Mouse (Mus musculus): ENCODE measurements around the gene Paqr6. TPM values are rescaled to one million over a fixed set of nuclear protein-coding genes. Genes with fewer than 3 reads are reported as not detected.
"Not testable (repeated sequence)": the region's sequence is repeated elsewhere in the genome, so short reads cannot be mapped to it uniquely, and the experiment has no call there.

Paqr6 gene
- total and polyA plus RNA-seq, 2 experiments = 0.56 TPM; not detected in 1

DNA sequence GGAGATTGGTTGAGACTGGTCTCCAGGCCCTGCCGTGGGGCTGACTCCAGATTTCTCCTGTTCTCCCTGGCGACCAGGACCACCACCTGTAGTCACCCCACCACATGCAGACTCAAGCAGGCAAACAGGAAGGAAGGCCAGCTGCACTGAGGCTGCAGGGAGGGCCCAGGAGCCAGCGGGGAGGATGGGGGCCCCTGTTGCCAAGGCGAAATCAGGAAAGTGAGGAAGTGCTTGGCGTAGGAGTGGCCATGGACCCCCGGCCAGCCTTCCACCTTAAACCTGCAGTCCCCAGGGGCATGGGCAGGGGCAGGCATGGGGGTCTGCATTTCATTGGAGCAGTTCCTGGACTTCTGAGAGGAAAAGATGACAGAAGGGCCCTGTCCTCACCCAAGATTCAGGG, 3.3 kb upstream of the Paqr6 start:
- 90% methylated on average over 6 of the region's 6 CpGs for WGBS
- H3K27ac ChIP-seq (replicated peaks; ENCODE audit: insufficient read depth, low read depth, low read length) = no peak overlapping the region
- H3K27me3 ChIP-seq (ENCODE audit: control insufficient read depth, insufficient read depth, low read length) = peaks cover 7% of the 10 kb centered on the region; the same call in 1 of the 2 replicates
- H3K36me3 ChIP-seq (ENCODE audit: control insufficient read depth, insufficient read depth, low read length) = peaks cover 27% of the 10 kb centered on the region
- no peaks in the 10 kb centered on the region for H3K4me1 ChIP-seq (ENCODE audit: control insufficient read depth, insufficient read depth, low read length)
- H3K79me2 ChIP-seq (ENCODE audit: control insufficient read depth, insufficient read depth, low read length) = no peaks in the 10 kb centered on the region
- no peak overlapping the region for H3K9ac ChIP-seq (ENCODE audit: low read depth, low read length)
- H3K4me3 ChIP-seq (ENCODE audit: insufficient read depth, low read depth, low read length) = no peak overlapping the region
- TF ChIP-seq CTCF (IDR thresholded peaks at IDR 0.05; ENCODE audit: low read depth, low read length) (no peak), POLR2A (IDR thresholded peaks at IDR 0.05; ENCODE audit: extremely low read depth, insufficient read depth, low read length) (no peak)
- DNase-seq (ENCODE audit: extremely low read depth, low read depth, low spot score) = no peak

- Histone ChIP-seq H3K36me3 (ENCODE audit: control insufficient read depth, insufficient read depth, low read length) (peaks cover 22% of the 10 kb centered on the region; the same call in 1 of the 2 replicates), H3K27ac (replicated peaks; ENCODE audit: insufficient read depth, low read depth, low read length) (no peak overlapping the region), H3K4me3 (ENCODE audit: insufficient read depth, low read depth, low read length) (no peak overlapping the region), H3K9ac (ENCODE audit: low read depth, low read length) (no peak overlapping the region), H3K79me2 (ENCODE audit: control insufficient read depth, insufficient read depth, low read length) (no peaks in the 10 kb centered on the region), H3K27me3 (ENCODE audit: control insufficient read depth, insufficient read depth, low read length) (peaks cover 7% of the 10 kb centered on the region; the same call in 1 of the 2 replicates), H3K4me1 (ENCODE audit: control insufficient read depth, insufficient read depth, low read length) (no peaks in the 10 kb centered on the region)
- no peak for TF ChIP-seq POLR2A (IDR thresholded peaks at IDR 0.05; ENCODE audit: extremely low read depth, insufficient read depth, low read length)
- WGBS = 82% methylated on average over 2 of the region's 2 CpGs
- no peak for DNase-seq (ENCODE audit: extremely low read depth, low read depth, low spot score)
These were observed 2.6 kb upstream of the Paqr6 start for GRCm38 (mm10) chr3:88361612-88362313.

DNA sequence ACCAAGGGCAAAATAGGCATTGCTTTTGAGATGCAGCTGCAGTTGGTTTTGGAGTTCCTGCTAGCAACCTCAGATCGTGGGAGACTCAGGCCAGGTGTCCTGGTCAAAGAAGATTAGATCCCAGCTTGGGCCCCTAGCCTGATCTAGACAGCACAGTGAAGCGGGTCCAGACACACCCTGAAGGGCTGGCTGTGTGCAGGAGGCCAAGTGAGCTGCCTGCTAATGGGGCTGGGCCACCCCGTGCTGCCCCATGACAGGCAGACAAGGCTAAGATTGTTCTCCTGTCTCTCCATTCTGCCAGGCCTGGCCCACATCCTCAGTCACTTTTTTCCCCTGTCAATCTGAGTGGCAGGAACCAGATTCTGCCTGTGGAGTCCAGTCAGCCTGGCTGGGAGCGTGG, 684 bp upstream of the Paqr6 start:
- Histone ChIP-seq H3K27ac (replicated peaks; ENCODE audit: insufficient read depth, low read depth, low read length) (no peak overlapping the region), H3K36me3 (ENCODE audit: control insufficient read depth, insufficient read depth, low read length) (peaks cover 18% of the 10 kb centered on the region; the same call in 1 of the 2 replicates), H3K4me1 (ENCODE audit: control insufficient read depth, insufficient read depth, low read length) (no peaks in the 10 kb centered on the region), H3K9ac (ENCODE audit: low read depth, low read length) (no peak overlapping the region), H3K4me3 (ENCODE audit: insufficient read depth, low read depth, low read length) (no peak overlapping the region), H3K79me2 (ENCODE audit: control insufficient read depth, insufficient read depth, low read length) (no peaks in the 10 kb centered on the region), H3K27me3 (ENCODE audit: control insufficient read depth, insufficient read depth, low read length) (peaks cover 7% of the 10 kb centered on the region; the same call in 1 of the 2 replicates)
- TF ChIP-seq POLR2A (IDR thresholded peaks at IDR 0.05; ENCODE audit: extremely low read depth, insufficient read depth, low read length) = no peak
- TF ChIP-seq CTCF (IDR thresholded peaks at IDR 0.05; ENCODE audit: low read depth, low read length) = no peak
- WGBS = 80% methylated on average over 4 of the region's 4 CpGs
- DNase-seq (ENCODE audit: extremely low read depth, low read depth, low spot score) = no peak

GRCm38 (mm10) chr3:88365705-88366361, 1.4 kb downstream of the Paqr6 start:
- peaks cover 7% of the 10 kb centered on the region; the same call in 1 of the 2 replicates for H3K27me3 ChIP-seq (ENCODE audit: control insufficient read depth, insufficient read depth, low read length)
- TF ChIP-seq CTCF (IDR thresholded peaks at IDR 0.05; ENCODE audit: low read depth, low read length) = no peak
- H3K4me3 ChIP-seq (ENCODE audit: insufficient read depth, low read depth, low read length) = no peak overlapping the region
- H3K9ac ChIP-seq (ENCODE audit: low read depth, low read length) = no peak overlapping the region
- no peak overlapping the region for H3K27ac ChIP-seq (replicated peaks; ENCODE audit: insufficient read depth, low read depth, low read length)
- WGBS = 47% methylated on average over 34 of the region's 34 CpGs
- H3K4me1 ChIP-seq (ENCODE audit: control insufficient read depth, insufficient read depth, low read length) = no peaks in the 10 kb centered on the region
- H3K79me2 ChIP-seq (ENCODE audit: control insufficient read depth, insufficient read depth, low read length) = no peaks in the 10 kb centered on the region
- peaks cover 1% of the 10 kb centered on the region; the same call in 1 of the 2 replicates for H3K36me3 ChIP-seq (ENCODE audit: control insufficient read depth, insufficient read depth, low read length)
- DNase-seq (ENCODE audit: extremely low read depth, low read depth, low spot score) = no peak

DNA sequence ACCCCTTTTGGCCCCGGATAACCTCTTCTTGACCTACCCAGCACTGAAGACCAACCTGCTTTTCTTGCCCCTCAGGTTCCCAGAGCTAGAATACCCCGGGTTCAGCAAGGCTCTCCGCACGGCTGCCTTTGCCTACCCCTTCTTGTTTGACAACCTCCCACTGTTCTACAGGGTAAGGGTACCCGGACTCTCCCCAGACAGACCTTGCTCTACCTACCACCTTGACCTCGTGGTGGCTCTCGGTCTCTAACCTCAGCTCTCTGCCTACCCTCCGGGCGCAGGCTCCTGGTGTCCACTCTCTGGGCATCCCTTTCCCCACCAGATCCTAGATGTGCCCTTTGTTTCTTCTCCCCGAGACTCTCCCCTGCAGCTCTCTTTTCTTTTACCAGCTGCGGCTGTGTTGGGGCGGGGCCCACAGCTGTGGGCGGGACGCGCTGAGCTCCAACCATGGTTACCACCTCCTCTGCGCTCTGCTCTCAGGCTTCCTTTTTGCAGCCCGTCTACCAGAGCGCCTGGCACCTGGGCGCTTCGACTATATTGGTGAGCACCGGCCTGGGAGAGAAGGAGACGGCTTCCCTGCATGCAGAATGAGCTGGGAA, 2.5 kb downstream of the Paqr6 start:
- not testable (repeated sequence) for H3K27ac ChIP-seq (replicated peaks; ENCODE audit: insufficient read depth, low read depth, low read length); H3K4me3 ChIP-seq (ENCODE audit: insufficient read depth, low read depth, low read length); DNase-seq (ENCODE audit: extremely low read depth, low read depth, low spot score); H3K27me3 ChIP-seq (ENCODE audit: control insufficient read depth, insufficient read depth, low read length); H3K9ac ChIP-seq (ENCODE audit: low read depth, low read length); H3K36me3 ChIP-seq (ENCODE audit: control insufficient read depth, insufficient read depth, low read length); H3K79me2 ChIP-seq (ENCODE audit: control insufficient read depth, insufficient read depth, low read length); H3K4me1 ChIP-seq (ENCODE audit: control insufficient read depth, insufficient read depth, low read length)
- 10% methylated on average over 22 of the region's 22 CpGs for WGBS

GRCm38 (mm10) chr3:88367517-88367916, 3.1 kb downstream of the Paqr6 start:
- not testable (repeated sequence) for H3K79me2 ChIP-seq (ENCODE audit: control insufficient read depth, insufficient read depth, low read length); H3K4me3 ChIP-seq (ENCODE audit: insufficient read depth, low read depth, low read length); H3K27me3 ChIP-seq (ENCODE audit: control insufficient read depth, insufficient read depth, low read length); H3K9ac ChIP-seq (ENCODE audit: low read depth, low read length); H3K27ac ChIP-seq (replicated peaks; ENCODE audit: insufficient read depth, low read depth, low read length); DNase-seq (ENCODE audit: extremely low read depth, low read depth, low spot score); H3K4me1 ChIP-seq (ENCODE audit: control insufficient read depth, insufficient read depth, low read length); H3K36me3 ChIP-seq (ENCODE audit: control insufficient read depth, insufficient read depth, low read length)
- WGBS = 56% methylated on average over 3 of the region's 7 CpGs

DNA sequence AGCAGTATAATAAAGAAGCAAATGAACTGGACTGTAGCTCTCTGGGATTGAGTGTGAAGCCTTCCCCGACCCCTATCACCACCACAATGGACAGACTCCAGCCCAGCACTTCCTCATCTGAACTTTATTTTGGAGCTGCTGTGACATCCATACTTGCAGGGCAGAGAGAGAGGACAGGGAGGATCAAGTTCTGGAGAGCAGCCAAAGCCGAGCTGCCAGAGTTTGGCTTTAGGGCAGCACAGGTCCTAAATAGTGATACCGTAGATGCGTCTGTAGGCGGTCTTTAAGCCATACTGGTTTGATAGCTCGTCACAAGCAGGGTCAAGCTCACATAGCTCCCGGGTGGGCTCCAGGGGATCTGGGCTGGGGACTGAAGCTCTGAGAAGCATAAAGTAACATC, 4.1 kb downstream of the Paqr6 start:
- not testable (repeated sequence) for DNase-seq (ENCODE audit: extremely low read depth, low read depth, low spot score); H3K27me3 ChIP-seq (ENCODE audit: control insufficient read depth, insufficient read depth, low read length); H3K9ac ChIP-seq (ENCODE audit: low read depth, low read length); H3K79me2 ChIP-seq (ENCODE audit: control insufficient read depth, insufficient read depth, low read length); H3K4me3 ChIP-seq (ENCODE audit: insufficient read depth, low read depth, low read length); H3K4me1 ChIP-seq (ENCODE audit: control insufficient read depth, insufficient read depth, low read length); H3K36me3 ChIP-seq (ENCODE audit: control insufficient read depth, insufficient read depth, low read length); H3K27ac ChIP-seq (replicated peaks; ENCODE audit: insufficient read depth, low read depth, low read length)
- 89% methylated on average over 7 of the region's 7 CpGs for WGBS

- DNase-seq (ENCODE audit: extremely low read depth, low read depth, low spot score) = not testable (repeated sequence)
- WGBS = 94% methylated on average over 9 of the region's 9 CpGs
These were observed 8.3 kb downstream of the Paqr6 start, which contains the start of gene Bglap3 for GRCm38 (mm10) chr3:88372643-88373042. Gene Bglap3 (minus strand): TSS chr3:88372743.

More at GRCm38 (mm10) chr3:88372643-88373042, 8.3 kb downstream of the Paqr6 start, which contains the start of gene Bglap3:
- H3K27me3 ChIP-seq (ENCODE audit: control insufficient read depth, insufficient read depth, low read length); H3K79me2 ChIP-seq (ENCODE audit: control insufficient read depth, insufficient read depth, low read length); H3K36me3 ChIP-seq (ENCODE audit: control insufficient read depth, insufficient read depth, low read length); H3K27ac ChIP-seq (replicated peaks; ENCODE audit: insufficient read depth, low read depth, low read length); H3K9ac ChIP-seq (ENCODE audit: low read depth, low read length); H3K4me3 ChIP-seq (ENCODE audit: insufficient read depth, low read depth, low read length); H3K4me1 ChIP-seq (ENCODE audit: control insufficient read depth, insufficient read depth, low read length): not testable (repeated sequence)
